Mouse (Mus musculus) cerebral cortex, adult 2 months (tissue): ENCODE data around the gene Lhx1.

Experiments used
- WGBS: fragments of 180-500 bp; shearing (Covaris S2); methylation state at CpG from one replicate; pipeline ENCODE4 v1.1.7; 2018; 5-methylcytosine and 5-hydroxymethylcytosine counted together

The Lhx1 gene

GRCm38 (mm10) chr11:84495774-84496173 lies 29.6 kb downstream of the Lhx1 start:
- WGBS, result 65% methylated on average over 4 of the region's 4 CpGs

- WGBS, result 53% methylated on average over 7 of the region's 7 CpGs
These were observed 43.7 kb downstream of the Lhx1 start for GRCm38 (mm10) chr11:84481661-84482060.

GRCm38 (mm10) chr11:84480451-84480850 lies 44.9 kb downstream of the Lhx1 start:
- 54% methylated on average over 3 of the region's 3 CpGs for WGBS

GRCm38 (mm10) chr11:84476641-84477040 lies 48.7 kb downstream of the Lhx1 start:
- WGBS, result 88% methylated on average over 2 of the region's 2 CpGs

- WGBS, result 92% methylated on average over 4 of the region's 4 CpGs
These were observed 49.3 kb downstream of the Lhx1 start for GRCm38 (mm10) chr11:84475991-84476390.

- WGBS, result 85% methylated on average over 4 of the region's 4 CpGs
These were observed 52.2 kb downstream of the Lhx1 start for GRCm38 (mm10) chr11:84473093-84473667.
